Mouse (Mus musculus): ENCODE results near the gene Tbc1d14.

Tbc1d14 gene

GRCm38 (mm10) chr5:36593176-36593575 lies at the start of gene Tbc1d14:
TSS of gene Tbc1d14 (minus strand) at chr5:36593276.
- in situ Hi-C loops (cut with MboI; ENCODE audit: low sequenced_read_pairs), result no loop called here

GRCm38 (mm10) chr5:36625612-36626011 lies 32.5 kb upstream of the Tbc1d14 start:
- in situ Hi-C loops (cut with MboI; ENCODE audit: low sequenced_read_pairs), result no loop called here

GRCm38 (mm10) chr5:36623670-36624069 lies 30.6 kb upstream of the Tbc1d14 start:
- in situ Hi-C loops (cut with MboI; ENCODE audit: low sequenced_read_pairs), result no loop called here

- in situ Hi-C loops (cut with MboI; ENCODE audit: low sequenced_read_pairs), result no loop called here
Observed at GRCm38 (mm10) chr5:36621058-36621449, 28.0 kb upstream of the Tbc1d14 start.

GRCm38 (mm10) chr5:36620409-36621057 lies 27.5 kb upstream of the Tbc1d14 start:
- in situ Hi-C loops (cut with MboI; ENCODE audit: low sequenced_read_pairs), result no loop called here

GRCm38 (mm10) chr5:36618890-36619289 lies 25.8 kb upstream of the Tbc1d14 start:
- in situ Hi-C loops (cut with MboI; ENCODE audit: low sequenced_read_pairs), result no loop called here

GRCm38 (mm10) chr5:36618356-36618755 lies 25.3 kb upstream of the Tbc1d14 start:
- in situ Hi-C loops (cut with MboI; ENCODE audit: low sequenced_read_pairs), result no loop called here

- in situ Hi-C loops (cut with MboI; ENCODE audit: low sequenced_read_pairs), result no loop called here
Observed at GRCm38 (mm10) chr5:36614124-36614523, 21.0 kb upstream of the Tbc1d14 start.

- in situ Hi-C loops (cut with MboI; ENCODE audit: low sequenced_read_pairs), result no loop called here
Observed at GRCm38 (mm10) chr5:36608939-36609499, 15.9 kb upstream of the Tbc1d14 start.

GRCm38 (mm10) chr5:36603031-36603430 lies 10.0 kb upstream of the Tbc1d14 start:
- in situ Hi-C loops (cut with MboI; ENCODE audit: low sequenced_read_pairs), result loop anchor here (5.0 kb wide), 1 partner anchor 139 kb away; no protein-coding TSS in a partner anchor

GRCm38 (mm10) chr5:36602028-36602427 lies 9.0 kb upstream of the Tbc1d14 start:
- in situ Hi-C loops (cut with MboI; ENCODE audit: low sequenced_read_pairs), result loop anchor here (5.0 kb wide), 1 partner anchor 140 kb away; no protein-coding TSS in a partner anchor

- in situ Hi-C loops (cut with MboI; ENCODE audit: low sequenced_read_pairs), result loop anchor here (5.0 kb wide), 1 partner anchor 141 kb away; no protein-coding TSS in a partner anchor
Observed at GRCm38 (mm10) chr5:36601492-36601891, 8.4 kb upstream of the Tbc1d14 start.

GRCm38 (mm10) chr5:36598883-36599282 lies 5.8 kb upstream of the Tbc1d14 start:
- in situ Hi-C loops (cut with MboI; ENCODE audit: low sequenced_read_pairs), result no loop called here

GRCm38 (mm10) chr5:36597653-36598052 lies 4.6 kb upstream of the Tbc1d14 start:
- in situ Hi-C loops (cut with MboI; ENCODE audit: low sequenced_read_pairs), result no loop called here

- in situ Hi-C loops (cut with MboI; ENCODE audit: low sequenced_read_pairs), result no loop called here
Observed at GRCm38 (mm10) chr5:36596225-36596624, 3.1 kb upstream of the Tbc1d14 start.

- in situ Hi-C loops (cut with MboI; ENCODE audit: low sequenced_read_pairs), result no loop called here
Observed at GRCm38 (mm10) chr5:36595115-36595514, 2.0 kb upstream of the Tbc1d14 start.

GRCm38 (mm10) chr5:36594344-36594743 lies 1.3 kb upstream of the Tbc1d14 start:
- in situ Hi-C loops (cut with MboI; ENCODE audit: low sequenced_read_pairs), result no loop called here

- in situ Hi-C loops (cut with MboI; ENCODE audit: low sequenced_read_pairs), result no loop called here
Observed at GRCm38 (mm10) chr5:36590499-36590920, 2.6 kb downstream of the Tbc1d14 start.

- in situ Hi-C loops (cut with MboI; ENCODE audit: low sequenced_read_pairs), result loop anchor here (5.0 to 10.0 kb wide), 2 partner anchors 57 to 119 kb away; partner anchors contain the start of gene Grpel1
Observed at GRCm38 (mm10) chr5:36584299-36584698, 8.8 kb downstream of the Tbc1d14 start.

GRCm38 (mm10) chr5:36581924-36582642 lies 11.0 kb downstream of the Tbc1d14 start:
- in situ Hi-C loops (cut with MboI; ENCODE audit: low sequenced_read_pairs), result loop anchor here (5.0 to 10.0 kb wide), 2 partner anchors 55 to 117 kb away; partner anchors contain the start of gene Grpel1

GRCm38 (mm10) chr5:36581259-36581923 lies 11.7 kb downstream of the Tbc1d14 start:
- in situ Hi-C loops (cut with MboI; ENCODE audit: low sequenced_read_pairs), result loop anchor here (5.0 to 10.0 kb wide), 2 partner anchors 54 to 117 kb away; partner anchors contain the start of gene Grpel1

Measured in CH12F3 (cell line).